Mouse (Mus musculus): ENCODE measurements around the gene Faf1. TPM values are rescaled to one million over a fixed set of nuclear protein-coding genes. Genes with fewer than 3 reads are reported as not detected.

The Faf1 gene
- polyA plus RNA-seq, 1 experiment from 2014 or later, result 11.1 TPM

DNA sequence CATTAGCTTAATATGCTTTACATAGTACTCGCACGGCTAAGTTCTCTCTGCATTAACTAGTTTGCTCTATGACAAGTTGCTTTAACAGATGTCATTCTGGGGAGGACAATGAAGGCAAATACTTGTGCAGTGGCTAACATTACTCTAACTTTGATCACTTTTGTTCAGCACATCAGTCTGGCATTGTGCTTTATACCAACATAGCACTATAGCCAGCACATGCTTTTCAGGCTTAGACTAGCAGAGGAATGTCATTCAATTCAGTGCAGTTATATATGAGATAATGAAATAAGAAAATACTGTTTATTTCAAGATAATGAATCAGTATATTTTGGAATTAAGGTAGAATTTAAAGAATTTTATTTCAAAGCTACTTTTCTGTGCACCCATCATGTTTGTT is 115.9 kb downstream of the Faf1 start:
- H3K4me3 ChIP-seq (ENCODE audit: low read depth, low read length), result no peak overlapping the region
- no peak for ATAC-seq (ENCODE audit: low read depth)
- H3K36me3 ChIP-seq (ENCODE audit: control insufficient read depth, insufficient read depth), result no peaks in the 10 kb centered on the region
- H3K4me2 ChIP-seq (ENCODE audit: low read depth, low read length), result no peak overlapping the region
- H3K27me3 ChIP-seq (ENCODE audit: control insufficient read depth, insufficient read depth, low read depth, low read length), result no peaks in the 10 kb centered on the region
- H3K9me3 ChIP-seq (replicated peaks; ENCODE audit: control insufficient read depth, low read length), result no peaks in the 10 kb centered on the region
- H3K4me1 ChIP-seq (ENCODE audit: control insufficient read depth, low read depth, low read length), result peaks cover 3% of the 10 kb centered on the region; the same call in 1 of the 2 replicates
- WGBS (ENCODE audit: insufficient replicate concordance), result 80% methylated on average over 2 of the region's 2 CpGs
- no peak overlapping the region for H3K27ac ChIP-seq (ENCODE audit: low read length)
- H3K9ac ChIP-seq (ENCODE audit: low read depth, low read length), result no peak overlapping the region

DNA sequence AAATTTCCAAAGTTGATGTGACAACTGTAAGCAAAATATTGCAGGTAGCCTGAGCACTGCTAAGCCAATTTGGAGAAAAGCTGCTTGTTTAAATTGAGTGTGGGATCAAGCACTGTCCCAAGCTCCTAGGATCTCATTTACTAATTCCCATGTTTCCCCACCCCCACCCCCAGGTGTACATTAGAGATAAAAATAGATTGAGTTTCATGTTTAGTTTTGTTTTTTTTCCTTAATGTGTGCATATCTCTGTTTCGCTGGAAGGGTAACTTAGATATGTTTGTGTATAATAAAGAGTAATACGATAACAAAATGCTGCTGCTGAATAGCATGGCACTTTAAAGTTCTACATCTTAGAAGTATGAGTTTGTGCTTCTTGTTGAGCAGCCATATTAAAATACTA is 116.7 kb downstream of the Faf1 start:
- Histone ChIP-seq H3K4me3 (ENCODE audit: low read depth, low read length) (no peak overlapping the region), H3K4me1 (ENCODE audit: control insufficient read depth, low read depth, low read length) (peaks cover 3% of the 10 kb centered on the region; the same call in 1 of the 2 replicates), H3K4me2 (ENCODE audit: low read depth, low read length) (no peak overlapping the region), H3K27me3 (ENCODE audit: control insufficient read depth, insufficient read depth, low read depth, low read length) (no peaks in the 10 kb centered on the region), H3K36me3 (ENCODE audit: control insufficient read depth, insufficient read depth) (no peaks in the 10 kb centered on the region), H3K9me3 (replicated peaks; ENCODE audit: control insufficient read depth, low read length) (no peaks in the 10 kb centered on the region), H3K9ac (ENCODE audit: low read depth, low read length) (no peak overlapping the region), H3K27ac (ENCODE audit: low read length) (no peak overlapping the region)
- WGBS (ENCODE audit: insufficient replicate concordance), result 41% methylated on average over 2 of the region's 2 CpGs
- ATAC-seq (ENCODE audit: low read depth), result no peak

DNA sequence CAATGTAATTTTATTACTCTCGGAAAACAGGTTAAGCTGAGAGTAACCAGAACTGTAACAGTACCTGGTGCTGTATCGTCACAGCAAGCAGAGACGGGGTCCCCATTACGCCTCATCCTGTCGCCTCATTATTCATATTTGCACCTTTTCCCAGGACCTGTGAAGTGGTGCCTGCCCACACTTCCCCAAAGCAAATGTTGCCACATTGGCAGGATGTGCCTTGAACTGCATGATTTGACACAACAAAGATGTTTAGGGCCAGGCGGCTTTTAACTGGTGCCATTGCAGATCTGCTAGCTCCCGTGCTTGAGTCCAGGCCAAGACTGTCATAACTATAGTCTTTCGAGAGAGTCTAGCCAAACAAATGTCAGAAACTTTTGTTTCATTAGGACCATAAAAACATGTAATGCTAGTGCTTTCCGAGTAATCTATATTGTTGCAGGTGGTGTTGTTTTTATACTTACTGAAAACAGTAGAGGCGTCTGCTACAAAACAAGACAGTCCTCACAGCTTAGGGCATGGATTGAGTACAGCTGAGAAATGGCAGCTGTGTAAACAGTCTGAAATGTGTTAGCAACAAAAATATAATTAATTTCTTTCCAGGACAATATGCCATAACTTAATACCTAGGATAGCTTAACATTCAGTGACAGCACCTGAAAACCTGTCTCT is 121.3 kb downstream of the Faf1 start:
- H3K36me3 ChIP-seq (ENCODE audit: control insufficient read depth, insufficient read depth), result no peaks in the 10 kb centered on the region
- no peaks in the 10 kb centered on the region for H3K27me3 ChIP-seq (ENCODE audit: control insufficient read depth, insufficient read depth, low read depth, low read length)
- peaks cover 3% of the 10 kb centered on the region; the same call in 1 of the 2 replicates for H3K4me1 ChIP-seq (ENCODE audit: control insufficient read depth, low read depth, low read length)
- no peaks in the 10 kb centered on the region for H3K9me3 ChIP-seq (replicated peaks; ENCODE audit: control insufficient read depth, low read length)
- H3K4me2 ChIP-seq (ENCODE audit: low read depth, low read length), result no peak overlapping the region
- WGBS (ENCODE audit: insufficient replicate concordance), result 80% methylated on average over 10 of the region's 10 CpGs
- H3K27ac ChIP-seq (ENCODE audit: low read length), result no peak overlapping the region
- H3K4me3 ChIP-seq (ENCODE audit: low read depth, low read length), result no peak overlapping the region
- no peak for ATAC-seq (ENCODE audit: low read depth)
- no peak overlapping the region for H3K9ac ChIP-seq (ENCODE audit: low read depth, low read length)

DNA sequence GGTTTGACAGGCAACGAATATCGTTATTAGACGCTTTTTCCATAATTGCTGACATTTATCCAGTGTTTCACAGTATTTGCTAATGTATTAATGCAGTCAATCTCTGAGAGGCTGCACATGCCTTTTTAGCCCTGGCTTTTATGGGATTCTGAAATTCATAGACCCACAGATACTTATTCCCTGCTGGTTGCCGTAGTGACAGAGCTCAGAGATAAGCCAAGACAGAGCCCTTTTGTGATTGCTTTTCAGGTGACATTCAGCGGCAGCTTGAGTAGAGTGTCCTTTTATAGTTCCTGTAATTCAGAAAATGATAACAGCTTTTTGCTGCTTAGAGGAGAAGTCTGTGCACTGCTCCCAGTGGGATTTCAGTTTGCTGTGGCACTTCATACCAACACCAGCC is 130.0 kb downstream of the Faf1 start:
- H3K4me2 ChIP-seq (ENCODE audit: low read depth, low read length), result no peak overlapping the region
- no peaks in the 10 kb centered on the region for H3K9me3 ChIP-seq (replicated peaks; ENCODE audit: control insufficient read depth, low read length)
- ATAC-seq (ENCODE audit: low read depth), result no peak
- H3K27me3 ChIP-seq (ENCODE audit: control insufficient read depth, insufficient read depth, low read depth, low read length), result no peaks in the 10 kb centered on the region
- no peak overlapping the region for H3K9ac ChIP-seq (ENCODE audit: low read depth, low read length)
- H3K36me3 ChIP-seq (ENCODE audit: control insufficient read depth, insufficient read depth), result no peaks in the 10 kb centered on the region
- WGBS (ENCODE audit: insufficient replicate concordance), result 79% methylated on average over 5 of the region's 5 CpGs
- no peak overlapping the region for H3K27ac ChIP-seq (ENCODE audit: low read length)
- no peaks in the 10 kb centered on the region for H3K4me1 ChIP-seq (ENCODE audit: control insufficient read depth, low read depth, low read length)
- H3K4me3 ChIP-seq (ENCODE audit: low read depth, low read length), result no peak overlapping the region

DNA sequence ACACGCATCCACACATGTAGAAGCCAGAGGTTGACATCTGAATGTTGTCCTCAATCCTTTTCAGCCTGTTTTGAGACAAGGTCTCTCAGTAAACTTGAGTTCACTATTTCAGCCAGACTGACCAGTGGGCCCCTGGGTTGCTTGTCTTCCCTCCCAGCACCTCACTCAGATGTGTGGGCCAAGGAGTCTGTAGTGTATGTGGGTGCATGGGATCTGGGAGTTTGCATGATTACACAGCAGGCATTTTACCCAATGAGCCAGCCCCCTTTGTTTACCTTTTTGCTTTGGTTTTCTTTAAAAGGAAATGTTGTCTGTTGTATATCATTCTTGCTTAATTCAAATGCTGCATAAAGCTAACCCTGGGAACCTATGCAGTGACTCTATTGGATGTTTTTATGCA is 138.8 kb downstream of the Faf1 start:
- ATAC-seq (ENCODE audit: low read depth), result no peak
- Histone ChIP-seq H3K4me1 (ENCODE audit: control insufficient read depth, low read depth, low read length) (no peaks in the 10 kb centered on the region; the same call in 1 of the 2 replicates), H3K4me3 (ENCODE audit: low read depth, low read length) (no peak overlapping the region), H3K9me3 (replicated peaks; ENCODE audit: control insufficient read depth, low read length) (no peaks in the 10 kb centered on the region), H3K36me3 (ENCODE audit: control insufficient read depth, insufficient read depth) (no peaks in the 10 kb centered on the region), H3K9ac (ENCODE audit: low read depth, low read length) (no peak overlapping the region), H3K4me2 (ENCODE audit: low read depth, low read length) (no peak overlapping the region), H3K27ac (ENCODE audit: low read length) (no peak overlapping the region), H3K27me3 (ENCODE audit: control insufficient read depth, insufficient read depth, low read depth, low read length) (no peaks in the 10 kb centered on the region)
- 89% methylated on average over 1 of the region's 1 CpGs for WGBS (ENCODE audit: insufficient replicate concordance)

DNA sequence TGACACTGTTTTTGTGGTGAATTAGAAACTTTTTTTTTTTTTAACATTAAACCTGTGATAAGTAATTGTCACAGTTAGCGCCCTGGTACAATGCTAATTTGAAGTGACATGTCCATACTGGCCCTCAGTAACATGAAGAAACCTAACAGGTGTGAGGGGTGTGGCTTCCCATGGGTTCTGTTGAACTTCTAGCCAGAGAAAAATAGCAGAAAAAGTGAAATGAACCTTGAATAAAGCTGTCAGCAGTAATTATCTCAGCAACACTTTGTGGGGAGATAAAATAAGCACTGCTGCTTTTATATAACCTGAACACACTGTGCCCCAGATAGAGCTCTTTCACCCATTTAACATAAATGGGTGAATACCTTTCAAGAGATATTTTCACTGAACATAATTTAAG is 139.2 kb downstream of the Faf1 start:
- Histone ChIP-seq H3K4me2 (ENCODE audit: low read depth, low read length) (no peak overlapping the region), H3K4me3 (ENCODE audit: low read depth, low read length) (no peak overlapping the region), H3K9me3 (replicated peaks; ENCODE audit: control insufficient read depth, low read length) (no peaks in the 10 kb centered on the region), H3K27ac (ENCODE audit: low read length) (no peak overlapping the region), H3K36me3 (ENCODE audit: control insufficient read depth, insufficient read depth) (no peaks in the 10 kb centered on the region), H3K4me1 (ENCODE audit: control insufficient read depth, low read depth, low read length) (no peaks in the 10 kb centered on the region; the same call in 1 of the 2 replicates), H3K9ac (ENCODE audit: low read depth, low read length) (no peak overlapping the region), H3K27me3 (ENCODE audit: control insufficient read depth, insufficient read depth, low read depth, low read length) (no peaks in the 10 kb centered on the region)
- 75% methylated on average over 1 of the region's 1 CpGs for WGBS (ENCODE audit: insufficient replicate concordance)
- ATAC-seq (ENCODE audit: low read depth), result no peak

DNA sequence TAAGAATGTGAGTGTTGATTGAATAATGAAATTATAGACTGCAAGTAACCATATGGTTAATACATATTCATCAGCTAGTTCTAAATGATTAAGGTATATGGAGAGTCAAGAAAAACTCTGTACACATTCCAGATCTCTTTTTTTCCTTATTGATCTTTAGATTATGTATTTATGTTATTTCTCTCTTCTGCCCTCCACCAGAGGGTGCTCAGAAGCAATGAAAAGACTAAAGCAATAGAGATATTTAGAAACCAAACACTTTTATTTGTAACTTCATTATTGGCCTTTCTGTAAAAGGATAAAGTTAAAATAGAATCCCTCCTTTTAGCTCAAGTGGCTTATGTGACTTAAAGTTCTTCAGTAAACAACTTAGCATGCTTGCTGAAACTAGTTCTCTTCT is 143.1 kb downstream of the Faf1 start:
- no peaks in the 10 kb centered on the region for H3K27me3 ChIP-seq (ENCODE audit: control insufficient read depth, insufficient read depth, low read depth, low read length)
- no peak overlapping the region for H3K27ac ChIP-seq (ENCODE audit: low read length)
- no peak overlapping the region for H3K9ac ChIP-seq (ENCODE audit: low read depth, low read length)
- no peak for ATAC-seq (ENCODE audit: low read depth)
- no peaks in the 10 kb centered on the region for H3K36me3 ChIP-seq (ENCODE audit: control insufficient read depth, insufficient read depth)
- no peak overlapping the region for H3K4me3 ChIP-seq (ENCODE audit: low read depth, low read length)
- no peaks in the 10 kb centered on the region for H3K9me3 ChIP-seq (replicated peaks; ENCODE audit: control insufficient read depth, low read length)
- H3K4me1 ChIP-seq (ENCODE audit: control insufficient read depth, low read depth, low read length), result no peaks in the 10 kb centered on the region; the same call in 1 of the 2 replicates
- H3K4me2 ChIP-seq (ENCODE audit: low read depth, low read length), result no peak overlapping the region

DNA sequence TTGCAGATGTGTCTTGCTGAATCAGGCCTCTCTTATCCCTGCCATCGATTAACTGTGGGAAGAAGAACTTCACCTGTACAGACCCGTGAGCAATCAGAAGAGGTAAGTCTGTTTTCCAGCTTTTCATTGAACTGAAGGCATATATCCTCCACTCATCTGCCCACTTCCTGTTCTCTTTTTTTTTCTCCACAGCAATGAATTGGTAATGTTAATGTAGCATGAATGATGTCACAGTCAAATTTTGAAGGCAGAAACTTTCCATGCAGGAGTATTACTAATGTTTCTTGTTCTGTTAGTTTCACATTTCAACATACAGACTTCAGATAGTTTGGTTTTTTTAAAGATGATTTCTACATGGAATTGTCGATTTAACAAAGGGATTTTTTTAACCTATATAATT is 153.4 kb downstream of the Faf1 start:
- H3K36me3 ChIP-seq (ENCODE audit: control insufficient read depth, insufficient read depth), result peaks cover 3% of the 10 kb centered on the region; the same call in 1 of the 2 replicates
- no peaks in the 10 kb centered on the region for H3K27me3 ChIP-seq (ENCODE audit: control insufficient read depth, insufficient read depth, low read depth, low read length)
- 74% methylated on average over 3 of the region's 3 CpGs for WGBS (ENCODE audit: insufficient replicate concordance)
- H3K9me3 ChIP-seq (replicated peaks; ENCODE audit: control insufficient read depth, low read length), result no peaks in the 10 kb centered on the region
- ATAC-seq (ENCODE audit: low read depth), result no peak
- H3K4me3 ChIP-seq (ENCODE audit: low read depth, low read length), result no peak overlapping the region
- H3K9ac ChIP-seq (ENCODE audit: low read depth, low read length), result no peak overlapping the region
- H3K4me1 ChIP-seq (ENCODE audit: control insufficient read depth, low read depth, low read length), result no peaks in the 10 kb centered on the region
- H3K27ac ChIP-seq (ENCODE audit: low read length), result no peak overlapping the region
- H3K4me2 ChIP-seq (ENCODE audit: low read depth, low read length), result no peak overlapping the region

DNA sequence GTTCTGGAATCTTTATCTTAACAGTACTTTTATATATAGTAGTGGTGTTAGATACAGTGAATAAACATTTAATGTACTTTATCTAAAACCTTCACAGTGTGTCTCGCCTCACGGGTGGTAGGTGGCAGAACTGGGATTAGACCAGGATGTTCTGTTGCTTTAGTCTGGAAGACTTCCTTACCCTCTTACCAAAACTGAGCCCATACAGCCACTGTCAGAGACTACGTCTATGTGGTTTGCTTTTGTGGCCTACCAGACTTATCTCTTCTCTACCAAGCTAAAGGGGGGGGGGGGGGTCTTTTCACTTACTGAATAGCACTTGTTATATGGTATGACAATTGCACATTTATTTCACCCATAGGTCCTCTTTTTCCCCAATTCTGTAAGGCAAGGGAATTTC is 181.5 kb downstream of the Faf1 start:
- Histone ChIP-seq H3K36me3 (ENCODE audit: control insufficient read depth, insufficient read depth) (no peaks in the 10 kb centered on the region), H3K9ac (ENCODE audit: low read depth, low read length) (no peak overlapping the region), H3K4me1 (ENCODE audit: control insufficient read depth, low read depth, low read length) (no peaks in the 10 kb centered on the region), H3K4me2 (ENCODE audit: low read depth, low read length) (no peak overlapping the region), H3K27ac (ENCODE audit: low read length) (no peak overlapping the region), H3K27me3 (ENCODE audit: control insufficient read depth, insufficient read depth, low read depth, low read length) (no peaks in the 10 kb centered on the region), H3K9me3 (replicated peaks; ENCODE audit: control insufficient read depth, low read length) (no peaks in the 10 kb centered on the region), H3K4me3 (ENCODE audit: low read depth, low read length) (no peak overlapping the region)
- 33% methylated on average over 3 of the region's 3 CpGs for WGBS (ENCODE audit: insufficient replicate concordance)
- no peak for ATAC-seq (ENCODE audit: low read depth)
